16 mouse cellular contexts compared by ENCODE assay signal in the genomic region with DNA sequence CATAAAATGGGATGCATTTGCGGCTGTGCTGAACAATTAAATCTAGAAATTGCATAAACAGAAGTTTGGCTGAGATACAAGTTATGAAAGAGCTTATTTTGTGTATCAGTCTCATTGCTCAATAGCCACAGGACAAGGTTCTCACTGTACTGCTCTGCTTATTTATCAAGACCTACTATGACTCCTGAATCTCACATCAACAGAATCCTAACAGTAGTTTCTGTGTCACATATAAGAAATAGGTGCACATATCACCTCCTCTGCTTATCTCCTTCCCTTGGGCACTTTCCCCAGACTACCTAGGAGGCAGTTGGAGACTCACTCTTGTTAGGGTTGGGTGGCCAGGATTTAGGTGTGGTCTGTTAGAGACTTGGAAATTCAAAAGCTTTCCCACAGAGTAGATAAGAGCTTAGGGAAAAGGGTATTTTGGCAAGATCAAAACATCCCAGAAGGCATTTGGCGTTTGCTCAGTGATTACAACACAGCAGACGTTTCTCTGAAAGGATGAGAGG. TPM values are rescaled to one million over a fixed set of nuclear protein-coding genes. Genes with fewer than 3 reads are reported as not detected.
DNase-seq lines count a peak whose midpoint lies in the region; ATAC-seq and TF ChIP-seq lines count a peak whose summit lies in the region.
"Had no signal": no experiment of that assay in that cellular context is flagged by ENCODE, and none has a peak within 500 bp of the region (broad histone marks: within the 10 kb centered on the region; RNA-seq: fewer than 3 reads in every experiment).

No protein-coding gene starts in this region.

- no peak overlapping the region for H3K4me3 ChIP-seq in forebrain, postnatal 0 days (ENCODE audit: low read depth, low read length)
- H3K4me3 ChIP-seq in forebrain, embryonic 12.5 days (replicated peaks): no peak overlapping the region
- no peak overlapping the region for H3K4me3 ChIP-seq in liver, embryonic 16.5 days (ENCODE audit: low read depth, low read length)
- H3K4me3 ChIP-seq in liver, embryonic 11.5 days (ENCODE audit: low read depth, low read length): no peak overlapping the region
- H3K4me3 ChIP-seq in lung, embryonic 16.5 days (ENCODE audit: low read length): no peak overlapping the region
- no peak overlapping the region for H3K4me3 ChIP-seq in left cerebral cortex, adult 2 months
- H3K4me3 ChIP-seq: neural tube, embryonic 13.5 days; stomach, embryonic 15.5 days had no signal

- no peak overlapping the region for H3K27ac ChIP-seq in forebrain, postnatal 0 days (ENCODE audit: low read depth, low read length)
- no peak overlapping the region for H3K27ac ChIP-seq in forebrain, embryonic 12.5 days
- H3K27ac ChIP-seq in liver, embryonic 16.5 days (ENCODE audit: low read length): no peak overlapping the region
- H3K27ac ChIP-seq in liver, embryonic 11.5 days (ENCODE audit: low read depth, low read length): no peak overlapping the region
- H3K27ac ChIP-seq in lung, embryonic 16.5 days (ENCODE audit: low read length): peak overlapping the region; percentile 91
- no peak overlapping the region for H3K27ac ChIP-seq in left cerebral cortex, adult 2 months
- H3K27ac ChIP-seq: neural tube, embryonic 13.5 days; stomach, embryonic 15.5 days had no signal

- H3K4me1 ChIP-seq in forebrain, postnatal 0 days (ENCODE audit: insufficient read depth): no peaks in the 10 kb centered on the region
- H3K4me1 ChIP-seq in forebrain, embryonic 12.5 days: no peaks in the 10 kb centered on the region
- peaks cover 3% of the 10 kb centered on the region for H3K4me1 ChIP-seq in liver, embryonic 16.5 days (ENCODE audit: control insufficient read depth, low read depth, low read length)
- 0 out of 2 replicates have a peak, but pooled peaks cover 4% of the 10 kb centered on the region for H3K4me1 ChIP-seq in liver, embryonic 11.5 days (replicated peaks; ENCODE audit: control insufficient read depth, insufficient read depth, low read length)
- H3K4me1 ChIP-seq in lung, embryonic 16.5 days (replicated peaks; ENCODE audit: control insufficient read depth, insufficient read depth, low read length): peaks cover 18% of the 10 kb centered on the region
- H3K4me1 ChIP-seq: neural tube, embryonic 13.5 days; stomach, embryonic 15.5 days had no signal

- no peaks in the 10 kb centered on the region for H3K27me3 ChIP-seq in forebrain, postnatal 0 days (ENCODE audit: insufficient read depth, low read length)
- H3K27me3 ChIP-seq in forebrain, embryonic 12.5 days: no peaks in the 10 kb centered on the region
- no peaks in the 10 kb centered on the region for H3K27me3 ChIP-seq in liver, embryonic 16.5 days (ENCODE audit: control insufficient read depth, insufficient read depth, low read depth, low read length)
- no peaks in the 10 kb centered on the region; the same call in 1 of the 2 replicates for H3K27me3 ChIP-seq in liver, embryonic 11.5 days (replicated peaks; ENCODE audit: control insufficient read depth, insufficient read depth, low read length)
- H3K27me3 ChIP-seq in lung, embryonic 16.5 days (ENCODE audit: control insufficient read depth, insufficient read depth, low read depth, low read length): no peaks in the 10 kb centered on the region
- H3K27me3 ChIP-seq: neural tube, embryonic 13.5 days; stomach, embryonic 15.5 days had no signal

- ATAC-seq in forebrain, postnatal 0 days: no peak
- ATAC-seq in forebrain, embryonic 12.5 days (ENCODE audit: low FRiP score): no peak
- peak; percentile 68 for ATAC-seq in liver, embryonic 16.5 days (ENCODE audit: low read depth)
- no peak for ATAC-seq in liver, embryonic 11.5 days (replicated peaks; ENCODE audit: low FRiP score)
- ATAC-seq in lung, embryonic 16.5 days (ENCODE audit: low read depth): peak; percentile 82
- ATAC-seq: activated CD4-positive, CD25-positive, alpha-beta regulatory T cell, adult 4 months; inflammation-experienced regulatory T-cells, adult 6 months had no signal

- H3K4me2 ChIP-seq in forebrain, postnatal 0 days (ENCODE audit: low read depth): no peak overlapping the region
- no peak overlapping the region for H3K4me2 ChIP-seq in forebrain, embryonic 12.5 days
- no peak overlapping the region; the same call in 1 of the 2 replicates for H3K4me2 ChIP-seq in liver, embryonic 16.5 days (ENCODE audit: low read depth, low read length)
- no peak overlapping the region for H3K4me2 ChIP-seq in liver, embryonic 11.5 days
- peak overlapping the region; percentile 33 for H3K4me2 ChIP-seq in lung, embryonic 16.5 days (ENCODE audit: low read depth, low read length)
- H3K4me2 ChIP-seq: midbrain, embryonic 11.5 days; neural tube, embryonic 13.5 days; stomach, embryonic 15.5 days had no signal

- H3K9ac ChIP-seq in forebrain, postnatal 0 days: no peak overlapping the region
- no peak overlapping the region for H3K9ac ChIP-seq in forebrain, embryonic 12.5 days
- H3K9ac ChIP-seq in liver, embryonic 16.5 days (ENCODE audit: low read depth, low read length): no peak overlapping the region
- no peak overlapping the region for H3K9ac ChIP-seq in liver, embryonic 11.5 days (ENCODE audit: low read depth, low read length)
- no peak overlapping the region for H3K9ac ChIP-seq in lung, embryonic 16.5 days (ENCODE audit: low read length)
- H3K9ac ChIP-seq: neural tube, embryonic 13.5 days; stomach, embryonic 15.5 days had no signal

- H3K36me3 ChIP-seq in forebrain, postnatal 0 days (ENCODE audit: insufficient read depth): no peaks in the 10 kb centered on the region
- H3K36me3 ChIP-seq in forebrain, embryonic 12.5 days (replicated peaks): no peaks in the 10 kb centered on the region
- no peaks in the 10 kb centered on the region for H3K36me3 ChIP-seq in liver, embryonic 16.5 days (ENCODE audit: control insufficient read depth, insufficient read depth)
- no peaks in the 10 kb centered on the region for H3K36me3 ChIP-seq in liver, embryonic 11.5 days (ENCODE audit: control insufficient read depth, insufficient read depth, low read length)
- H3K36me3 ChIP-seq in lung, embryonic 16.5 days (ENCODE audit: control insufficient read depth, insufficient read depth, low read length): no peaks in the 10 kb centered on the region
- H3K36me3 ChIP-seq: neural tube, embryonic 13.5 days; stomach, embryonic 15.5 days had no signal

- peak; percentile 27 for DNase-seq in forebrain, postnatal 0 days
- no peak for DNase-seq in liver, embryonic 11.5 days (ENCODE audit: low spot score)
- no peak for DNase-seq in kidney, adult 18-20 months
- DNase-seq in left cerebral cortex, adult 2 months (ENCODE audit: extremely low spot score in 1 of 2, low spot score in 2 of 2): no peak
- no peak for DNase-seq in retina, embryonic 14.5 days (ENCODE audit: low spot score)
- DNase-seq: embryo, embryonic 11 days; gastrocnemius, postnatal 14 days; left cerebral cortex, postnatal 4 days had no signal

- intact Hi-C loops in left cerebral cortex, adult 2 months (cut with DNase I): no loop called here

- H3K9me3 ChIP-seq in forebrain, postnatal 0 days (ENCODE audit: low read length): no peaks in the 10 kb centered on the region
- H3K9me3 ChIP-seq in forebrain, embryonic 12.5 days: no peaks in the 10 kb centered on the region
- no peaks in the 10 kb centered on the region for H3K9me3 ChIP-seq in liver, embryonic 16.5 days (replicated peaks; ENCODE audit: control insufficient read depth, low read length)
- H3K9me3 ChIP-seq in liver, embryonic 11.5 days (ENCODE audit: control insufficient read depth, low read length): no peaks in the 10 kb centered on the region
- no peaks in the 10 kb centered on the region for H3K9me3 ChIP-seq in lung, embryonic 16.5 days (ENCODE audit: control insufficient read depth, low read length)
- H3K9me3 ChIP-seq: neural tube, embryonic 13.5 days; stomach, embryonic 15.5 days had no signal

- 36% methylated on average over 3 of the region's 3 CpGs for WGBS in forebrain, postnatal 0 days
- WGBS in forebrain, embryonic 12.5 days: 54% methylated on average over 3 of the region's 3 CpGs
- WGBS in liver, embryonic 16.5 days (ENCODE audit: insufficient replicate concordance): 34% methylated on average over 3 of the region's 3 CpGs
- WGBS in liver, embryonic 11.5 days: 52% methylated on average over 3 of the region's 3 CpGs
- 15% methylated on average over 3 of the region's 3 CpGs for WGBS in lung, embryonic 16.5 days

- no peak for TF ChIP-seq CTCF in forebrain, postnatal 0 days (IDR thresholded peaks at IDR 0.05; ENCODE audit: low read depth)
- no peak for TF ChIP-seq CTCF in left cerebral cortex, adult 2 months (IDR thresholded peaks at IDR 0.05)

RNA-seq across cellular contexts. Expression of gene Peli1, which starts 11.2 kb away (rescaled TPM):
- total RNA-seq in forebrain, postnatal 0 days (2014; rRNA removed): 50.1 and 52.8 TPM in 2 replicates
- 56.3 and 58.0 TPM in 2 replicates for polyA plus RNA-seq in forebrain, postnatal 0 days (2015; fragmentation: Nextera tagmentation; extraction: Ambion mirVana)
- polyA plus RNA-seq in forebrain, embryonic 12.5 days (2016; fragmentation: Nextera tagmentation; extraction: Ambion mirVana): 103 and 107 TPM in 2 replicates
- polyA plus RNA-seq in liver, embryonic 16.5 days (2015; fragmentation: Nextera tagmentation; extraction: Ambion mirVana): 9.4 and 9.6 TPM in 2 replicates
- polyA plus RNA-seq in liver, embryonic 11.5 days (2014; fragmentation: Nextera tagmentation; extraction: Ambion mirVana): 25.2 and 26.7 TPM in 2 replicates
- polyA plus RNA-seq in lung, embryonic 16.5 days (2015; fragmentation: Nextera tagmentation; extraction: Ambion mirVana): 47.9 and 49.4 TPM in 2 replicates
- total RNA-seq in left cerebral cortex, adult 2 months (2021): 10 to 100 TPM; 39.4 to 48.0 TPM

Comparison
In these comparisons a context has a peak if more than half of its experiments do, and no peak if none do; other contexts are left out.
1. ATAC-seq: peak in liver, embryonic 16.5 days (single experiment) and lung, embryonic 16.5 days (single experiment); none in forebrain, postnatal 0 days (single experiment), forebrain, embryonic 12.5 days (single experiment) and liver, embryonic 11.5 days (single experiment).